Mouse (Mus musculus) G1E (cell line): Measurements from ENCODE around the gene Grk3. TPM values are rescaled to one million over a fixed set of nuclear protein-coding genes. Genes with fewer than 3 reads are reported as not detected.

Experiments used
- ATAC-seq: 2 replicates; pipeline ENCODE4 v1.8.0; 2016; ENCODE audit warnings: mild to moderate bottlenecking; ENCODE audit not compliant: insufficient number of reproducible peaks, poor library complexity, low FRiP score, severe bottlenecking; ENCODE audit errors: extremely low read depth
- DNase-seq: peaks from one replicate; pipeline ENCODE4 v3.0.0; 2012; ENCODE audit warnings: low spot score
- H3K27me3 ChIP-seq: 2 replicates; pipeline ENCODE4 v1.6.1; 2012; ENCODE audit warnings: mild to moderate bottlenecking, low read length, inconsistent platforms; ENCODE audit not compliant: insufficient read depth
- H3K36me3 ChIP-seq: replicated peaks from 2 replicates; pipeline ENCODE3; 2012; ENCODE audit warnings: mild to moderate bottlenecking, inconsistent platforms
- H3K4me1 ChIP-seq: 2 replicates; pipeline ENCODE4 v1.6.1; 2012; ENCODE audit warnings: low read depth, low read length, inconsistent platforms, mixed read lengths; ENCODE audit not compliant: insufficient read depth
- H3K4me3 ChIP-seq: 2 replicates; pipeline ENCODE4 v1.5.1; 2012; ENCODE audit warnings: low read depth, mild to moderate bottlenecking, inconsistent platforms, low read length, moderate library complexity, mixed read lengths
- H3K9me3 ChIP-seq: replicated peaks from 2 replicates; pipeline ENCODE4 v1.6.1; 2012; ENCODE audit warnings: inconsistent platforms
- CTCF ChIP-seq: IDR thresholded peaks from 2 replicates; pipeline ENCODE4 v1.5.1; 2012; ENCODE audit warnings: low read depth, low read length, inconsistent platforms, mixed read lengths
- GATA1 ChIP-seq: IDR thresholded peaks from 2 replicates; pipeline ENCODE4 v1.6.1; 2012; ENCODE audit warnings: borderline replicate concordance, low read length, inconsistent platforms, mixed read lengths
- GATA2 ChIP-seq: IDR thresholded peaks from 2 replicates; pipeline ENCODE4 v1.6.1; 2012; ENCODE audit warnings: low read depth, low read length, inconsistent platforms, borderline replicate concordance
- POLR2AphosphoS5 ChIP-seq: IDR thresholded peaks from 2 replicates; pipeline ENCODE4 v1.6.1; 2012; ENCODE audit warnings: low read depth, low read length, inconsistent platforms; ENCODE audit not compliant: insufficient replicate concordance
- TAL1 ChIP-seq: conservative IDR thresholded peaks from 2 replicates; pipeline ENCODE4 v1.6.1; 2012; ENCODE audit warnings: low read depth, low read length, inconsistent platforms, mixed read lengths
- polyA plus RNA-seq: library from polyadenylated mRNA; stranded (reverse); fragments of >175 nt; gene quantifications from 2 replicates; pipeline ENCODE4 v1.2.3, GENCODE M21; 2012
- total RNA-seq, 2 experiments: library from RNA; stranded (forward) in 1 of 2; stranded (reverse) in 1 of 2; fragments of 200-1000 nt in 1 of 2; fragments of >200 nt in 1 of 2; fragmentation: Nextera tagmentation in 1 of 2; gene quantifications; 2 replicates each; pipeline ENCODE4 v1.2.3; 2014 to 2017

The Grk3 gene
- total and polyA plus RNA-seq, 3 experiments, result 0.11 TPM; not detected in 2

GRCm38 (mm10) chr5:112999227-112999626, 16.4 kb downstream of the Grk3 start:
- Histone ChIP-seq H3K9me3 (peaks cover 86% of the 10 kb centered on the region), H3K27me3 (no peaks in the 10 kb centered on the region), H3K36me3 (no peaks in the 10 kb centered on the region), H3K4me1 (no peaks in the 10 kb centered on the region), H3K4me3 (peak overlapping the region; percentile 16; the same call in 1 of the 2 replicates)
- DNase-seq (no peak), ATAC-seq (no peak)
- TF ChIP-seq GATA1, result no peak
- TF ChIP-seq POLR2AphosphoS5, result no peak
- no peak for TF ChIP-seq CTCF
- no peak for TF ChIP-seq TAL1
- no peak for TF ChIP-seq GATA2

GRCm38 (mm10) chr5:112997516-112998186, 17.9 kb downstream of the Grk3 start:
- Histone ChIP-seq H3K9me3 (peaks cover 89% of the 10 kb centered on the region), H3K4me3 (no peak overlapping the region), H3K36me3 (no peaks in the 10 kb centered on the region), H3K27me3 (no peaks in the 10 kb centered on the region), H3K4me1 (no peaks in the 10 kb centered on the region)
- DNase-seq, result no peak
- no peak for ATAC-seq
- TF ChIP-seq GATA2 (no peak), POLR2AphosphoS5 (no peak), GATA1 (no peak), CTCF (no peak)

- no peaks in the 10 kb centered on the region for H3K4me1 ChIP-seq
- H3K9me3 ChIP-seq, result peaks cover 84% of the 10 kb centered on the region
- no peak for DNase-seq
- H3K36me3 ChIP-seq, result no peaks in the 10 kb centered on the region
- no peaks in the 10 kb centered on the region for H3K27me3 ChIP-seq
- H3K4me3 ChIP-seq, result no peak overlapping the region
- TF ChIP-seq GATA1 (no peak), CTCF (no peak), GATA2 (no peak), TAL1 (no peak), POLR2AphosphoS5 (no peak)
- no peak for ATAC-seq
These were observed 24.3 kb downstream of the Grk3 start for GRCm38 (mm10) chr5:112991245-112991644.

- TF ChIP-seq POLR2AphosphoS5 (no peak), GATA1 (no peak), TAL1 (no peak), GATA2 (no peak), CTCF (no peak)
- ATAC-seq, result no peak
These were observed 33.7 kb downstream of the Grk3 start for GRCm38 (mm10) chr5:112981931-112982330.

GRCm38 (mm10) chr5:112979710-112980109, 35.9 kb downstream of the Grk3 start:
- DNase-seq, result no peak
- no peak for ATAC-seq
- no peaks in the 10 kb centered on the region for H3K4me1 ChIP-seq

More at GRCm38 (mm10) chr5:112981931-112982330, 33.7 kb downstream of the Grk3 start:
- no peak overlapping the region for H3K4me3 ChIP-seq
- DNase-seq, result no peak
- no peaks in the 10 kb centered on the region for H3K36me3 ChIP-seq
- no peaks in the 10 kb centered on the region for H3K4me1 ChIP-seq
- peaks cover 87% of the 10 kb centered on the region for H3K9me3 ChIP-seq
- no peaks in the 10 kb centered on the region for H3K27me3 ChIP-seq

GRCm38 (mm10) chr5:112979195-112979594, 36.4 kb downstream of the Grk3 start:
- no peak overlapping the region for H3K4me3 ChIP-seq
- DNase-seq (no peak), ATAC-seq (no peak)
- no peaks in the 10 kb centered on the region for H3K27me3 ChIP-seq
- peaks cover 82% of the 10 kb centered on the region for H3K9me3 ChIP-seq
- no peaks in the 10 kb centered on the region for H3K4me1 ChIP-seq
- TF ChIP-seq TAL1 (no peak), GATA1 (no peak), CTCF (no peak), GATA2 (no peak), POLR2AphosphoS5 (no peak)
- H3K36me3 ChIP-seq, result no peaks in the 10 kb centered on the region

More at GRCm38 (mm10) chr5:112979710-112980109, 35.9 kb downstream of the Grk3 start:
- no peak overlapping the region for H3K4me3 ChIP-seq
- no peaks in the 10 kb centered on the region for H3K27me3 ChIP-seq
- no peaks in the 10 kb centered on the region for H3K36me3 ChIP-seq
- TF ChIP-seq TAL1, result no peak
- TF ChIP-seq POLR2AphosphoS5, result no peak
- no peak for TF ChIP-seq CTCF
- no peak for TF ChIP-seq GATA1
- TF ChIP-seq GATA2, result no peak
- H3K9me3 ChIP-seq, result peaks cover 83% of the 10 kb centered on the region
